Mouse (Mus musculus) retina, postnatal 7 days (tissue): ENCODE measurements at regions not wholly inside any gene's neighbourhood (a gene's known extent, or its start where the extent isn't known, plus 50 kb on each side); places are given as distances from the start of the nearest gene placed in this dataset.

Experiments used
- DNase-seq: peaks from one replicate; pipeline ENCODE4 v3.0.0-alpha.2; 2012; ENCODE audit warnings: low read depth, low spot score

- DNase-seq, result no peak
These were observed 64.5 kb downstream of the Tfap2c start for GRCm38 (mm10) chr2:172613891-172614391.

DNA sequence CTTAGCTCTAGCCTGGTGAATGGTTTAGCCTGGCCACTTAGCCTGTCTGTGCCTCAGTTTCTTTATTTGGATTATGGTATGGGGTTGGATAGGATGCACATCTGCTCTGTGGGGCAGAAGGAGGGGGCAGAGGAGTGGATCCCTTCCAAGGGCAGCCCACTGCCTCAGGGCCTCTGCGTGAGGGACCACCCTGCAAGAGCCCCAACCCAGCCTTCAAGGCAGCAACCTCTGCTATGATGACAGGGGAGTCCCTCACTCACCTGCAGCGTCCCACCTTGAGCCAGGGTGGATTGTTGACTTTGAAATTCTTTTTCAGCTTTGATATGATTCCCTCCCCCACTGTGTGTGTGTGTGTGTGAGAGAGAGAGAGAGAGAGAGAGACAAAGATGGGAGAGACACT is 65.8 kb downstream of the Tfap2c start:
- no peak for DNase-seq

GRCm38 (mm10) chr2:172615582-172615981 is 66.2 kb downstream of the Tfap2c start:
- no peak for DNase-seq

DNA sequence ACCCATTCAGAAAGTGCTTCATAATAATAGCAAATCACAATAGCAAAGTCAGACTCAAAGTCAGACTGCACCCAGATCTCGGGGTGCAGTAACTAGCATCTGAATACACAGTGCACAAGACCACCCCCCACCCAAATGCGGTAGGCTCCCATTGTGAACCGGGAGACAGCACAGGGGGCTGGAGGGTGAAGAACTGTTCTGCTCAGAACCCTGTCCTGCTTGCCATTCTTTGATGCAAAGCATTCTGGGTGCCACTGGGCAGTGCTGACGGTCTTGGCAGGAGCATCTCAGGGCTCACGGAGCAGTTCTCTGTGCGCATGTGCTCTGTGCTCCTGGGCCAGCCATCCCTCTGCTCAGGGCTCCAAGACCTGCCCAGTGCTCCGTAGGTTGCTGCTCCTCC is 69.8 kb downstream of the Tfap2c start:
- DNase-seq, result no peak

GRCm38 (mm10) chr2:172620001-172620400 is 70.6 kb downstream of the Tfap2c start:
- no peak for DNase-seq

GRCm38 (mm10) chr2:172623707-172624106 is 74.3 kb downstream of the Tfap2c start:
- DNase-seq, result no peak

GRCm38 (mm10) chr2:172627353-172628306 is 78.2 kb downstream of the Tfap2c start:
- no peak for DNase-seq

DNA sequence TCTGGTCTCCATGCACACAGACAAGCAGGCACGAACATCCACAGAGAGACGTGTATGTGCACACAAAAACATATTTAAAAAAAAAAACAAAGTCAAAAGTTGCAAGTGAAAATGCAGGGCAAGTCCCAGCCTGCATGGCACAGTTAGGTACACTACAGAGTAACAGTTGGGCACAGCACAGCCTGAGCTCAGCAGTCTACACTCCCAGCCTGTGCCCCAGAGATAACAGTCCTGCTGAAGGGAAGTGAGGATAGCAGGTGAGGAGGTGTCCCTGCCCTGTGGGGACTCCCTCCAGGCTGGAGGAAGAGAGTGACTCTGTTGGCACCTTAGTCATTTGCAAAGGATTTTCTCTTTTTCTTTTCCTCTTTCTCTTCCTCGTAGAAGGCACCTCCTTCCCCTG is 80.9 kb downstream of the Tfap2c start:
- no peak for DNase-seq

GRCm38 (mm10) chr2:172642616-172643015 is 93.2 kb downstream of the Tfap2c start:
- no peak for DNase-seq

DNA sequence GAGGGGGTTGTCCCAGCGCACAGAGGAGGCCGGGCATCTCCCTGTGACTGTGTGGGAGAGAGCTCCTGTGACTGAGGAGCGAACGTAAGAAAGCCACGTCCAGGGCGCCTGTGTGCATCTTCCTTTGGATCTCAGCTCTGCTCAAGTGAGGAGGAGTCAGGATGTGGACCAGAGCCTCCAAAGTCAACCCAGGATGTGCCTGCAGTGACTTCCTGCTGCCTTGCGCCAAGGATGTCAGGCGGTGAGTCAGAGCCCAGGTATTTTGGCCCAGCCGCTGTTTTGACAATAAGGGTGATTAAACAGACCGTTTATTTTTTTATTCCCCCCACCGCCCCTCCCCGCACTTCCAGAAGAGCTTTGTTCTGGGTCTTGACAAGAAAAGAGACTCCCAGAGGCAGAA is 94.5 kb downstream of the Tfap2c start:
- no peak for DNase-seq

- no peak for DNase-seq
These were observed 95.1 kb downstream of the Tfap2c start for GRCm38 (mm10) chr2:172644451-172644850.

GRCm38 (mm10) chr2:172648072-172648471 is 98.7 kb downstream of the Tfap2c start:
- DNase-seq, result no peak

DNA sequence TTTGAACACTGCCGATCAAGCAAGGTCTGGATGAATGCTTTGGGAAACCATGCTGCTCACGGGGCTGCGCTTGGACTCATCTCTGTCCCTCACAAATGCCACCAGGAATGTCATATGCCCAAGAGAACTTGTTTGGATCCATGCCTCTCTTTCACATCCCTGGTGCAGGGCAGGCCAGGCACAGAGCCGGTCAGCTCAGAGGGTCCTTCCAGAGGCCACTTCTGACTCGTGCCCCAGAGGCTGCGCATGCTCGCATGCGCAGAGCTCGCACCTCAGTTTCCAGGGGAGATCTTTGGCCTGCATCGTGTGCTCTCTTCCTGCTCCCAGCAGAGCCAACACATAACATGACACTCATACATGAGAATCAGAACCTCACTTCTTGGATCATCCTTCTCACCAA is 111.1 kb downstream of the Tfap2c start:
- DNase-seq, result no peak

DNA sequence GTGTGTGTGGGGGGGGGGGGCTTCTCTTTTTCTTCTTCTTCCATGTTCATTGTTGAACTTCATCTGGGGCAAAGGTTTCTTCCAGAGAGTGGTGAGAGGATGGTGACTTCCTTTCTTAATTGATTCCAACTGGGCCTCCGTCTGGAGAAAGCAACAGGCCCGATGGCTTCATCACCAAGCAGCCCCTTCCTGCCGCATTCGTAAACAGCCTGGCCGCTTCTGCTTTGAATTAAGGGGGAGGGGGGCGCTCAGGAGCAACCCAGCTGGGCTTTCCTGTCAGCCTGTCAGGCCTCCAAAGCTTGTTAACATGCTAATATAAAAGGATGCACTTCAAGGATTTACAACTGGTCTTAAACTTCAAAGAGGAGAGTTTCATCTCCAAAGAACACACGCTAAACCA is 111.5 kb downstream of the Tfap2c start:
- DNase-seq, result no peak

DNA sequence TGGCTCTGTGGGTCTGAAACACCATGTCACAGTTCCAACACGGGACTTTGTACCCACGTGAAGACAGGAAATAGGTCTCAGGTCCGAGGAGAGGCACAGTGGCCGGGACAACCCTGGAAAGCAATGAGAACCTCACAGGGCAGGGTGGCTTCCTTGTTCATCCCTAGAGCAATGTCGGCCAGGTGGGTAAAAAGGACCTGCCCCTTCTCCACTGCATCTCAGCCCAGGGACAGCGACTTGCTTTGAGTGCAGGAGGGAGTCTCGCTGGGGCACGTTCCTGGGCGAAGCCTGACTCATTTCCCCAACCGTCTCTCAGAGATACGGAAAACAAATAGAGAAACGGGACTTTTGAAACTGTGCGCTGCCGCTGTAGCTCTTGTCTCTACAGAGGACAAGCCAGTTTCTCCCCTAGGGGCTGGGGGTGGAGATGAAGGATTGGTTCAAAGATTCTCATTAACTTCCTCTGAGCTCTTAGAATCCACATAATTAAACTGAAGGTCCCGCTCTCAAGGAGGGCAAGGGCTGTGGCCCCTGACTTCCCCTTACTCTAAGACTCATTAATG is 112.1 kb downstream of the Tfap2c start:
- DNase-seq, result no peak

- DNase-seq, result no peak
These were observed 112.8 kb downstream of the Tfap2c start for GRCm38 (mm10) chr2:172662165-172662564.

GRCm38 (mm10) chr2:172663681-172664080 is 114.3 kb downstream of the Tfap2c start:
- no peak for DNase-seq

DNA sequence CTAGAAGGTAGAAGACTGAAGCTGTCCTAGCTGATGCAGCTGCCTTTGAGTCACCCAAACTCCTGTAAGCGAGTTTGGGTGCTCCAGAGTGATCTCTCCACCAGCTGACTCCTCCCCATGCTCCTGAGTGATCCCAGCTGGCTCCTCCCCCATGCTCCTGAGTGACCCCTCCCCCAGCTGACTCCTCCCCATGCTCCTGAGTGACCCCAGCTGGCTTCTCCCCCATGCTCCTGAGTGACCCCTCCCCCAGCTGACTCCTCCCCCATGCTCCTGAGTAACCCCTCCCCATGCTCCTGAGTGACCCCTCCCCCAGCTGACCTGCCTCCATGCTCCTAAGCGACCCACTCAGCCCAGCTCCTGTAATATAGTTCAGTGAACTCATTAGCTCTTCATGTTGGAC is 123.7 kb downstream of the Tfap2c start:
- no peak for DNase-seq

GRCm38 (mm10) chr2:172674641-172675040 is 125.2 kb downstream of the Tfap2c start:
- DNase-seq, result no peak

- no peak for DNase-seq
These were observed 125.7 kb downstream of the Tfap2c start for GRCm38 (mm10) chr2:172675081-172675480.

DNA sequence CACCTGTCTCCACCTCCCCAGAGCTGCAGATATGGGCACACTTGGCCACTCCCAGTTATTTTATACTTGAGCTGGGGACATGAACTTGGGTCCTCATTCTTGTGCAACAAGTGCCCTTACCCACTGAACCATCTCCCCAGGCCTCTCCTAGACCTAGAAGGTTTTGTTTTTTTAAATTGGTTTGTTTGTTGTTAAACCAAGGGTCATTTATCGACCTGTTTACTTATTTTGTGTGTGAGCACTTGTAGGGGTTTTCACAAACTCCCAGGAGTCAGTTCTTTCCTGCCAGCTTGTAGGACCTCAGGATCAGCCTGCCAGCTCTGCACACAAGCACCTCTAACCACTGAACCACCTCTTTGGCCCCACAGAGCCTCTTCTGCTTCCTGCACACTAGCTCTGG is 140.8 kb downstream of the Tfap2c start:
- no peak for DNase-seq

DNA sequence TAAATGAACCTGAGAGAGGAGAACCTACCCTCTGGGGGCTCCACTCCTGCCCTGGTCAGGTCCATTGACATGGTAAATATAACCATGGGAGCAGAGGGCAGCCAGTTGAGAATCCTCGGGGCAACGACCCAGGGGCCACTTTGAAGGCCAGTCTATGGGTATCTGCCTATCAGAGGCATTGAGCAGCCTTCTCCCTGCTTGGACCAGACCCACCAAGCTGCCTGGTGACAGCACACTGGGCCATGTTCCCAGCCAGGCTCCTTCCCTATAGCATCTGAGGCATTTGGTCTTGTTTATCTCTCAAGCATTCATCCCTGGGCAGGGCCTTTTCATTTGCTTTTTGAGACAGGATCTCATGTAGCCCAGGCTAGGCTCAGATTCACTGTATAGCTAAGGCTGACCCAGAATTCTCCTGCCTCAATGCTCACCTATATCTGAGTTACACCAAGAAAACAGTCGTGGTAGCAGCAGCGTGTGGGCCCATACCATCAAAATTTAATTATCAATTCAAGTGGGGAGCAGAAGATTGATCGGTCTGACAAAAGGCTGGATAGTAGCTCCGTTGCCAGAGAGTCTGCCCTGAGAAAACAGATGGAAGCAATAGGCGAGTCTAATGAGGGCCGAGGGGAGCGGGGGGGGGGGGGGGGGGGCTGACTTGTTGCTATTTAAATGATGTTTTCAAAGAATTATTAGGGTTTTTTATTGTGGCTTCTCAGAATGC is 141.7 kb downstream of the Tfap2c start:
- DNase-seq, result no peak
